Mouse (Mus musculus) intestine, postnatal 0 days (tissue): ENCODE measurements around the gene Znhit2. TPM values are rescaled to one million over a fixed set of nuclear protein-coding genes. Genes with fewer than 3 reads are reported as not detected.
A peak's percentile ranks its signal among the peaks of the same experiment; 100 is the strongest.

Experiments
- ATAC-seq: fragments of 200-750 bp; cut with Nextera tagmentation; 2 replicates; pipeline ENCODE4 v1.8.0; 2017; ENCODE audit warnings: mild to moderate bottlenecking, moderate TSS enrichment, moderate library complexity
- H3K27ac ChIP-seq: fragments of 300-500 bp; sonication (generic); 2 replicates; pipeline ENCODE4 v1.5.1; 2014; ENCODE audit warnings: mild to moderate bottlenecking, low read depth, low read length, moderate library complexity
- H3K27me3 ChIP-seq: fragments of 300-500 bp; sonication (generic); replicated peaks from 2 replicates; pipeline ENCODE4 v1.6.1; 2014; ENCODE audit warnings: low read length, mixed read lengths; ENCODE audit not compliant: control insufficient read depth, insufficient read depth
- H3K36me3 ChIP-seq: fragments of 300-500 bp; sonication (generic); 2 replicates; pipeline ENCODE4 v1.6.1; 2014; ENCODE audit warnings: mild to moderate bottlenecking, moderate library complexity; ENCODE audit not compliant: control insufficient read depth, insufficient read depth
- H3K4me1 ChIP-seq: fragments of 300-500 bp; sonication (generic); replicated peaks from 2 replicates; pipeline ENCODE4 v1.6.1; 2014; ENCODE audit warnings: antibody characterized with exemption, low read length, mixed read lengths; ENCODE audit not compliant: control insufficient read depth, insufficient read depth
- H3K4me2 ChIP-seq: fragments of 300-500 bp; sonication (generic); replicated peaks from 2 replicates; pipeline ENCODE4 v1.6.1; 2014; ENCODE audit warnings: low read depth, mild to moderate bottlenecking, moderate library complexity
- H3K4me3 ChIP-seq: fragments of 300-500 bp; sonication (generic); 2 replicates; pipeline ENCODE4 v1.5.1; 2014; ENCODE audit warnings: low read depth, low read length
- H3K9ac ChIP-seq: fragments of 300-500 bp; sonication (generic); 2 replicates; pipeline ENCODE4 v1.6.1; 2014; ENCODE audit warnings: mild to moderate bottlenecking, low read depth, low read length
- H3K9me3 ChIP-seq: fragments of 300-500 bp; sonication (generic); 2 replicates; pipeline ENCODE4 v1.6.1; 2016; ENCODE audit warnings: mixed run types; ENCODE audit not compliant: control insufficient read depth
- CTCF ChIP-seq: sonication (generic); IDR thresholded peaks from 2 replicates; pipeline ENCODE4 v1.5.1; 2016; ENCODE audit warnings: low read depth, mild to moderate bottlenecking, control low read depth, antibody characterized with exemption, moderate library complexity
- WGBS: fragments of 180-500 bp; shearing (Covaris S2); extraction: QIAGEN DNeasy Blood & Tissue Kit; methylation state at CpG from one replicate; pipeline ENCODE4 v1.1.7; 2014; 5-methylcytosine and 5-hydroxymethylcytosine counted together
- microRNA-seq: library from miRNA; unstranded; fragments of <30 nt; microRNA quantifications from one replicate; pipeline ENCODE4, GENCODE M21; 2016
- polyA plus RNA-seq: library from polyadenylated mRNA; unstranded; fragments of >200 nt; fragmentation: Nextera tagmentation; extraction: Ambion mirVana; gene quantifications from 2 replicates; pipeline ENCODE4 v1.2.1, GENCODE M21; 2015

Znhit2 gene
- polyA plus RNA-seq, 1 experiment from 2014 or later, result 30.8 TPM

- Histone ChIP-seq H3K9ac (no peak within 1 kb of the TSS), H3K36me3 (peaks cover 5% of the 10 kb centered on the region; the same call in 1 of the 2 replicates), H3K27me3 (no peaks in the 10 kb centered on the region), H3K9me3 (no peaks in the 10 kb centered on the region), H3K27ac (peak within 1 kb of the TSS; percentile 50), H3K4me3 (peak within 1 kb of the TSS; percentile 36), H3K4me1 (0 out of 2 replicates have a peak, but pooled peaks cover 5% of the 10 kb centered on the region), H3K4me2 (peak within 1 kb of the TSS; percentile 63)
- ATAC-seq, result peak; percentile 40; the same call in 1 of the 2 replicates
- no peak for TF ChIP-seq CTCF
- WGBS, result 46% methylated on average over 7 of the region's 7 CpGs
These were observed 44.6 kb downstream of the Znhit2 start, which contains the start of gene Naaladl1 for GRCm38 (mm10) chr19:6105586-6105985. Gene Naaladl1 (plus strand): TSS chr19:6105782.

Small RNAs within 50 kb of the gene (microRNA-seq; reads per million reads assigned to microRNA genes)
- gene Mir6988, result 2.7 reads per million, percentile 2 among the genes with 10 or more reads in this experiment

Other genes with a start within 250 kb of the Znhit2 start
- 21.7 and 24.0 TPM in 2 replicates for gene Frmd8, start 185.9 kb upstream of the Znhit2 start, polyA plus RNA-seq
- 3.8 and 4.0 TPM in 2 replicates for gene Slc25a45, start 183.4 kb upstream of the Znhit2 start, polyA plus RNA-seq
- 1.0 and 1.2 TPM in 2 replicates for gene Tigd3, start 167.0 kb upstream of the Znhit2 start, polyA plus RNA-seq
- gene Dpf2, start 148.2 kb upstream of the Znhit2 start, polyA plus RNA-seq, result 49.9 and 51.9 TPM in 2 replicates
- 6.5 and 6.6 TPM in 2 replicates for gene Cdc42ep2, start 136.4 kb upstream of the Znhit2 start, polyA plus RNA-seq
- 23.5 and 23.9 TPM in 2 replicates for gene Pola2, start 97.0 kb upstream of the Znhit2 start, polyA plus RNA-seq
- not detected in 2 replicates for gene Slc22a20, start 75.0 kb upstream of the Znhit2 start, polyA plus RNA-seq
- gene Capn1, start 45.3 kb upstream of the Znhit2 start, polyA plus RNA-seq, result 17.0 and 17.8 TPM in 2 replicates
- 17.7 and 21.3 TPM in 2 replicates for gene Syvn1, start 14.6 kb upstream of the Znhit2 start, polyA plus RNA-seq
- 35.0 and 36.3 TPM in 2 replicates for gene Mrpl49, start 3.4 kb upstream of the Znhit2 start, polyA plus RNA-seq
- gene Fau, start 3.3 kb upstream of the Znhit2 start, polyA plus RNA-seq, result 964 and 990 TPM in 2 replicates
- 13.4 and 17.5 TPM in 2 replicates for gene Tm7sf2, start 7.2 kb downstream of the Znhit2 start, polyA plus RNA-seq
- 35.9 and 42.4 TPM in 2 replicates for gene Vps51, start 16.0 kb downstream of the Znhit2 start, polyA plus RNA-seq
- not detected in 2 replicates for gene Tmem262, start 18.8 kb downstream of the Znhit2 start, polyA plus RNA-seq
- gene Gm28374, start 21.1 kb downstream of the Znhit2 start, polyA plus RNA-seq, result 0.43 and 0.47 TPM in 2 replicates
- gene Zfpl1, start 23.8 kb downstream of the Znhit2 start, polyA plus RNA-seq, result 54.9 and 56.2 TPM in 2 replicates
- gene Cdca5, start 23.8 kb downstream of the Znhit2 start, polyA plus RNA-seq, result 8.7 and 8.9 TPM in 2 replicates
- gene AC131692.1, start 33.2 kb downstream of the Znhit2 start, polyA plus RNA-seq, result not detected in 2 replicates
- 273 and 333 TPM in 2 replicates for gene Naaladl1, start 44.6 kb downstream of the Znhit2 start, polyA plus RNA-seq
- gene Sac3d1, start 57.5 kb downstream of the Znhit2 start, polyA plus RNA-seq, result 17.0 and 19.1 TPM in 2 replicates
- gene Snx15, start 67.1 kb downstream of the Znhit2 start, polyA plus RNA-seq, result 23.0 and 23.3 TPM in 2 replicates
- 0.61 and 1.3 TPM in 2 replicates for gene Batf2, start 79.8 kb downstream of the Znhit2 start, polyA plus RNA-seq
- 70.6 and 71.5 TPM in 2 replicates for gene Arl2, start 80.4 kb downstream of the Znhit2 start, polyA plus RNA-seq
- 0.20 TPM in 1 of 2 replicates, not detected in the other for gene Majin, start 123.2 kb downstream of the Znhit2 start, polyA plus RNA-seq
- gene Gpha2, start 165.2 kb downstream of the Znhit2 start, polyA plus RNA-seq, result 0.26 and 0.34 TPM in 2 replicates
- gene Ppp2r5b, start 174.7 kb downstream of the Znhit2 start, polyA plus RNA-seq, result 15.2 and 17.1 TPM in 2 replicates
- gene Atg2a, start 180.5 kb downstream of the Znhit2 start, polyA plus RNA-seq, result 3.6 and 4.0 TPM in 2 replicates
- 177 and 201 TPM in 2 replicates for gene Ehd1, start 215.5 kb downstream of the Znhit2 start, polyA plus RNA-seq
- 1.8 and 2.3 TPM in 2 replicates for gene Cdc42bpg, start 245.3 kb downstream of the Znhit2 start, polyA plus RNA-seq